Mouse (Mus musculus): Measurements from ENCODE around the gene Marc2.
A peak's percentile ranks its signal among the peaks of the same experiment; 100 is the strongest.

Gene Marc2

GRCm38 (mm10) chr1:184807627-184808417 lies 38.4 kb downstream of the Marc2 start:
- DNase-seq, result peak; percentile 40

- DNase-seq, result no peak
These were observed 39.1 kb downstream of the Marc2 start for GRCm38 (mm10) chr1:184807123-184807522.

- DNase-seq, result no peak
These were observed 40.5 kb downstream of the Marc2 start for GRCm38 (mm10) chr1:184805749-184806148.

GRCm38 (mm10) chr1:184793163-184793876 lies 52.9 kb downstream of the Marc2 start:
- DNase-seq, result peak; percentile 87

- DNase-seq, result peak; percentile 51
These were observed 55.1 kb downstream of the Marc2 start for GRCm38 (mm10) chr1:184791109-184791508.

GRCm38 (mm10) chr1:184786376-184787151 lies 59.7 kb downstream of the Marc2 start:
- peak; percentile 15 for DNase-seq

- no peak for DNase-seq
These were observed 62.6 kb downstream of the Marc2 start for GRCm38 (mm10) chr1:184783641-184784040.

- no peak for DNase-seq
These were observed 64.1 kb downstream of the Marc2 start for GRCm38 (mm10) chr1:184782161-184782513.

GRCm38 (mm10) chr1:184781286-184782160 lies 64.7 kb downstream of the Marc2 start:
- DNase-seq, result no peak

GRCm38 (mm10) chr1:184778157-184778556 lies 68.1 kb downstream of the Marc2 start:
- DNase-seq, result no peak

GRCm38 (mm10) chr1:184777061-184777795 lies 69.0 kb downstream of the Marc2 start:
- DNase-seq, result no peak

GRCm38 (mm10) chr1:184775289-184775688 lies 71.0 kb downstream of the Marc2 start:
- no peak for DNase-seq

GRCm38 (mm10) chr1:184771891-184772249 lies 74.4 kb downstream of the Marc2 start:
- no peak for DNase-seq

- peak; percentile 76 for DNase-seq
These were observed 74.9 kb downstream of the Marc2 start for GRCm38 (mm10) chr1:184771202-184771890.

- DNase-seq, result no peak
These were observed 82.4 kb downstream of the Marc2 start for GRCm38 (mm10) chr1:184763866-184764265.

Data from thymus, postnatal 14 days (tissue).